Mouse (Mus musculus) liver, postnatal 0 days (tissue): ENCODE data around the gene Sdr42e1. TPM values are rescaled to one million over a fixed set of nuclear protein-coding genes. Genes with fewer than 3 reads are reported as not detected.
A peak's percentile ranks its signal among the peaks of the same experiment; 100 is the strongest.

Source experiments
- ATAC-seq: fragments of 200-750 bp; cut with Nextera tagmentation; 2 replicates; pipeline ENCODE4 v1.8.0; 2017; ENCODE audit warnings: mild to moderate bottlenecking, moderate library complexity
- DNase-seq: peaks from one replicate; pipeline ENCODE4 v3.0.0-alpha.2; 2016
- H3K27ac ChIP-seq: fragments of 300-500 bp; sonication (generic); 2 replicates; pipeline ENCODE4 v1.5.1; 2014; ENCODE audit warnings: antibody characterized with exemption, moderate library complexity, mild to moderate bottlenecking, low read depth
- H3K27me3 ChIP-seq: fragments of 300-500 bp; sonication (generic); 2 replicates; pipeline ENCODE4 v1.6.1; 2014; ENCODE audit warnings: low read length, control low read depth, mixed read lengths; ENCODE audit not compliant: insufficient read depth
- H3K36me3 ChIP-seq: fragments of 300-500 bp; sonication (generic); replicated peaks from 2 replicates; pipeline ENCODE4 v1.6.1; 2014; ENCODE audit warnings: mild to moderate bottlenecking, control low read depth, low read length, moderate library complexity, mixed read lengths; ENCODE audit not compliant: insufficient read depth
- H3K4me1 ChIP-seq: fragments of 300-500 bp; sonication (generic); 2 replicates; pipeline ENCODE4 v1.6.1; 2014; ENCODE audit warnings: antibody characterized with exemption, mild to moderate bottlenecking, control low read depth; ENCODE audit not compliant: insufficient read depth
- H3K4me2 ChIP-seq: fragments of 300-500 bp; sonication (generic); 2 replicates; pipeline ENCODE4 v1.6.1; 2014; ENCODE audit warnings: low read depth, mild to moderate bottlenecking, low read length, moderate library complexity, mixed read lengths
- H3K4me3 ChIP-seq: fragments of 300-500 bp; sonication (generic); 2 replicates; pipeline ENCODE4 v1.5.1; 2014; ENCODE audit warnings: low read depth, low read length
- H3K9ac ChIP-seq: fragments of 300-500 bp; sonication (generic); replicated peaks from 2 replicates; pipeline ENCODE4 v1.6.1; 2014; ENCODE audit warnings: mild to moderate bottlenecking, moderate library complexity
- H3K9me3 ChIP-seq: fragments of 300-500 bp; sonication (generic); 2 replicates; pipeline ENCODE4 v1.6.1; 2016; ENCODE audit warnings: mild to moderate bottlenecking, control low read depth, low read length, mixed read lengths
- CTCF ChIP-seq: sonication (generic); IDR thresholded peaks from 2 replicates; pipeline ENCODE4 v1.5.1; 2016; ENCODE audit warnings: antibody characterized with exemption, low read depth
- EP300 ChIP-seq: IDR thresholded peaks from 2 replicates; pipeline ENCODE4 v1.6.1; 2016; ENCODE audit warnings: antibody characterized with exemption, low read depth, mild to moderate bottlenecking
- WGBS: fragments of 180-500 bp; shearing (Covaris S2); extraction: QIAGEN DNeasy Blood & Tissue Kit; methylation state at CpG from one replicate; pipeline ENCODE4 v1.1.7; 2014; ENCODE audit not compliant: insufficient replicate concordance; 5-methylcytosine and 5-hydroxymethylcytosine counted together
- polyA plus RNA-seq: library from polyadenylated mRNA; unstranded; fragments of >200 nt; fragmentation: Nextera tagmentation; extraction: Ambion mirVana; gene quantifications from 2 replicates; pipeline ENCODE4 v1.2.1, GENCODE M21; 2015

Sdr42e1 gene
- polyA plus RNA-seq, 1 experiment from 2014 or later, result 12.8 TPM

GRCm38 (mm10) chr8:117652318-117652717, 21.2 kb downstream of the Sdr42e1 start:
- TF ChIP-seq EP300, result no peak
- no peak for TF ChIP-seq CTCF
- no peak overlapping the region for H3K4me2 ChIP-seq
- DNase-seq (no peak), ATAC-seq (no peak)
- no peak overlapping the region for H3K4me3 ChIP-seq
- peaks cover 3% of the 10 kb centered on the region; the same call in 1 of the 2 replicates for H3K9me3 ChIP-seq
- H3K27ac ChIP-seq, result no peak overlapping the region
- 83% methylated on average over 1 of the region's 1 CpGs for WGBS
- H3K27me3 ChIP-seq, result no peaks in the 10 kb centered on the region
- H3K4me1 ChIP-seq, result no peaks in the 10 kb centered on the region
- no peak overlapping the region for H3K9ac ChIP-seq
- no peaks in the 10 kb centered on the region for H3K36me3 ChIP-seq

- no peak; the same call in 1 of the 2 replicates for ATAC-seq
- no peak for DNase-seq
- Histone ChIP-seq H3K4me1 (no peaks in the 10 kb centered on the region), H3K9ac (no peak overlapping the region), H3K36me3 (no peaks in the 10 kb centered on the region), H3K27me3 (no peaks in the 10 kb centered on the region), H3K9me3 (peaks cover 3% of the 10 kb centered on the region; the same call in 1 of the 2 replicates), H3K4me3 (no peak overlapping the region), H3K4me2 (no peak overlapping the region), H3K27ac (0 out of 2 replicates have a peak overlapping the region, but pooled peaks have one; percentile 22)
- TF ChIP-seq CTCF (no peak), EP300 (no peak)
- WGBS, result 49% methylated on average over 5 of the region's 5 CpGs
These were observed 27.0 kb downstream of the Sdr42e1 start for GRCm38 (mm10) chr8:117646440-117646839.

DNA sequence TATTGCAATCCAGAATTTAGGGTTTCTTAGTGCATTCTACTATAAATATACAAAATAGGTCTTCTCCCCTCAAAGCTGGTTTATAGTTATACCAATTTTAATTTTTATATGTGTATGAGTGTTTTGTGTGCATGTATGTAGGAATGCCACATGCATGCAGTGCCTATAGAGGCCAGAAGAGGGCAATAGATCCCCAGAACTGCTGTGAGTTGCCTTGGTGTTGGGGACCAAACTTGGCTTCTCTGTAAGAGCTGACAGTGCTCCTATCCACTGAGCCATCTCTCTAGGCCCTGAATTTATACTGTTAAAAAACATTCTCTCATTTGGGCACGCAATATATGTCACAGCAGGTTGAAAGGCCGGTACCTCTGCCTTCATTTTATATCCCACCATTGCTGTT, 27.5 kb downstream of the Sdr42e1 start:
- no peak overlapping the region for H3K4me2 ChIP-seq
- TF ChIP-seq CTCF (peak; percentile 86), EP300 (no peak)
- peaks cover 3% of the 10 kb centered on the region; the same call in 1 of the 2 replicates for H3K9me3 ChIP-seq
- no peaks in the 10 kb centered on the region for H3K36me3 ChIP-seq
- no peak overlapping the region for H3K4me3 ChIP-seq
- H3K27me3 ChIP-seq, result no peaks in the 10 kb centered on the region
- no peak overlapping the region for H3K9ac ChIP-seq
- ATAC-seq (peak; percentile 85), DNase-seq (peak; percentile 74)
- H3K27ac ChIP-seq, result peak overlapping the region; percentile 53
- H3K4me1 ChIP-seq, result no peaks in the 10 kb centered on the region
- WGBS, result 32% methylated on average over 2 of the region's 2 CpGs

DNA sequence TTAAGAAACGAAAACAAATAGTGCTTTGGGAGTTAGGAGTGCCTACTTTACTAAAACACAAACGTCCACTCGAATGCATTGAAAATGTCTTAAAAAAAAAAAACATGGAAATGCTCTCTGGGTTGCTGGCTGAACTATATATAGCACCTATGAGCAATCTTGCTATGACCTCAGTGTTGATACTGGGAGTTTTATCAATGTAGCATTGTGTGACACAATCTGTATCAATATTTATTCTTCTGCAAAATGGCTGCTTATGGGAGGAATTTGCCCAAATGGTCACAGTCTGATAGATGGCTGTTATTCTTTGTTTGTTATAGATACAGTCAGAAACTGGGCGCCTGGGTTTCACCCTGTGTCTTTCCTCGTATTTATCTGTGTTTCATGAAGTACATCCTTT, 28.0 kb downstream of the Sdr42e1 start:
- no peak for TF ChIP-seq CTCF
- no peak; the same call in 1 of the 2 replicates for TF ChIP-seq EP300
- peak; percentile 88 for ATAC-seq
- Histone ChIP-seq H3K27ac (peak overlapping the region; percentile 53), H3K4me3 (no peak overlapping the region), H3K4me1 (no peaks in the 10 kb centered on the region), H3K9ac (no peak overlapping the region), H3K36me3 (no peaks in the 10 kb centered on the region), H3K9me3 (peaks cover 3% of the 10 kb centered on the region; the same call in 1 of the 2 replicates), H3K4me2 (no peak overlapping the region), H3K27me3 (no peaks in the 10 kb centered on the region)
- DNase-seq, result no peak
- WGBS, result 42% methylated on average over 5 of the region's 5 CpGs

DNA sequence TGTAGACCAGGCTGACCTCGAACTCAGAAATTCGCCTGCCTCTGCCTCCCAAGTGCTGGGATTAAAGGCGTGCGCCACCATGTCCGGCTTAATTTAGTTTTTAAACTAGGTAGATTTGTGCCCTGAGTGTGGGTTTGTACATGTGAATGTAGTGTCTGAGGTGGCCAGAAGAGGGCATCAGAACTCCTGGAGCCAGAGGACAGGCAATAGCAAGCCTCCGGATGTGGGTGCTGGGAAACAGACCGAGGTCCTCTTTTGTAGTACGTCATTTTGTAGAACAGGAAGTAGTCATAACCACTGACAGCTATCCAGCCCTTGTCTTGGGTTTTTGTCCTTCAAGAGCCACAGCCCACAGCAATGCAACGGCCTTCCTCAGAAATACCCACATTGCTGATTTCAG, 33.9 kb downstream of the Sdr42e1 start:
- Histone ChIP-seq H3K4me2 (no peak overlapping the region), H3K4me3 (no peak overlapping the region), H3K27me3 (no peaks in the 10 kb centered on the region), H3K27ac (no peak overlapping the region), H3K9ac (no peak overlapping the region), H3K4me1 (no peaks in the 10 kb centered on the region), H3K36me3 (peaks cover 1% of the 10 kb centered on the region; the same call in 1 of the 2 replicates), H3K9me3 (0 out of 2 replicates have a peak, but pooled peaks cover 3% of the 10 kb centered on the region)
- TF ChIP-seq CTCF (0 out of 2 replicates have a peak, but pooled peaks have one; percentile 5), EP300 (no peak)
- ATAC-seq (no peak), DNase-seq (no peak)
- 77% methylated on average over 9 of the region's 9 CpGs for WGBS

DNA sequence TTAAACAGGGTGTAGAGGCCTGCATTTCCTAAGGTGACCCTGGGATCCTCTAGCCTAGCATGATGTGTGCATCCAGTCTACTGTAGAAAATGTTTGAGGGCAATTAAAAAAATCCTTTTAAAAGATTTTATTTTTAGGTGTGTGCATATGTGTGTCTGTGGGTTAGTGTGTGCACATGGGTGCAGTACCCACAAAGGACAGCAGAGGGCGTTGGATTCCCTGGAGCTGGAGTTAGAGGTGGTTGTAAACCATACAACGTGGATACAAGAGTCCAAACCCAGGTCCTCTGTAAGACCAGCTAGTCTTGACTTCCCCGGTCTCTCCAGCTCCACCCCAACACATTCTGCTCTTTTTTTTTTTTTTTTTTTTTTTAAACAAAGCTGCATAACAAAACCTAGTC, 36.0 kb downstream of the Sdr42e1 start:
- no peak overlapping the region for H3K4me2 ChIP-seq
- H3K4me3 ChIP-seq, result no peak overlapping the region
- DNase-seq, result no peak
- TF ChIP-seq EP300, result no peak
- TF ChIP-seq CTCF, result peak; percentile 37; the same call in 1 of the 2 replicates
- ATAC-seq, result no peak
- peaks cover 5% of the 10 kb centered on the region; the same call in 1 of the 2 replicates for H3K36me3 ChIP-seq
- H3K9me3 ChIP-seq, result 0 out of 2 replicates have a peak, but pooled peaks cover 3% of the 10 kb centered on the region
- H3K27me3 ChIP-seq, result no peaks in the 10 kb centered on the region
- H3K9ac ChIP-seq, result no peak overlapping the region
- H3K4me1 ChIP-seq, result no peaks in the 10 kb centered on the region
- 66% methylated on average over 3 of the region's 3 CpGs for WGBS
- no peak overlapping the region for H3K27ac ChIP-seq

GRCm38 (mm10) chr8:117634406-117634805, 39.1 kb downstream of the Sdr42e1 start:
- Histone ChIP-seq H3K9ac (no peak overlapping the region), H3K4me2 (no peak overlapping the region), H3K9me3 (no peaks in the 10 kb centered on the region), H3K36me3 (peaks cover 5% of the 10 kb centered on the region; the same call in 1 of the 2 replicates), H3K4me1 (no peaks in the 10 kb centered on the region), H3K27me3 (no peaks in the 10 kb centered on the region), H3K4me3 (no peak overlapping the region), H3K27ac (no peak overlapping the region)
- WGBS, result 87% methylated on average over 7 of the region's 7 CpGs
- DNase-seq (no peak), ATAC-seq (no peak)
- TF ChIP-seq CTCF (no peak), EP300 (no peak)
